Comparison of ENCODE assay signal across 8 mouse cellular contexts in the genomic region with DNA sequence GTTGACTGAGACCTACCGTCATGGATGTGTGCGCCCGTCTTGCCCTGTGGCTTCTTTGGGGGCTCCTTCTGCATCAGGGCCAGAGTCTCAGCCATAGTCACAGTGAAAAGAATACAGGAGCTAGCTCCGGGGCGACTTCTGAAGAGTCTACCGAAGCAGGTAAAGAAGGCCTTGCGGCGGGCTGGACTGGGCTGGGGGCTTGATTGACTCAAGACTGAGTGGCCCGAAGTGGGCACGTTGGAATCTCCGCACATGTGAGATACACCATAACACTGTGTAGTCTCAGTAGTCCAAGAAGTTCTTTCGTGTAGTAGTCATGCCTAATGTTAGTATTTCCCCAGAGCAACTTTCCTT. TPM values are rescaled to one million over a fixed set of nuclear protein-coding genes. Genes with fewer than 3 reads are reported as not detected.
DNase-seq lines count a peak whose midpoint lies in the region; ATAC-seq and TF ChIP-seq lines count a peak whose summit lies in the region.

No protein-coding gene starts in this region.

- peak overlapping the region; percentile 58 to 88 for H3K4me3 ChIP-seq in heart, embryonic 14.5 days (ENCODE audit: control insufficient read depth in 1 of 2, insufficient read depth in 1 of 2, low read depth in 1 of 2, low read length in 2 of 2)
- peak overlapping the region; percentile 71 to 86 for H3K4me3 ChIP-seq in ES-E14 (ENCODE audit: insufficient read depth in 1 of 2, low read depth in 1 of 2, low read length in 2 of 2, poor library complexity in 1 of 2, severe bottlenecking in 1 of 2)
- peak overlapping the region; percentile 80 for H3K4me3 ChIP-seq in forebrain, embryonic 16.5 days (replicated peaks; ENCODE audit: low read length)
- H3K4me3 ChIP-seq in liver, postnatal 0 days (ENCODE audit: low read depth, low read length): peak overlapping the region; percentile 91

- TF ChIP-seq CTCF in liver, postnatal 0 days (IDR thresholded peaks at IDR 0.05; ENCODE audit: low read depth): no peak

- 8% methylated on average over 12 of the region's 12 CpGs for WGBS in heart, embryonic 14.5 days
- 6% methylated on average over 12 of the region's 12 CpGs for WGBS in forebrain, embryonic 16.5 days
- 6% methylated on average over 12 of the region's 12 CpGs for WGBS in liver, postnatal 0 days (ENCODE audit: insufficient replicate concordance)

- peaks cover 24% of the 10 kb centered on the region for H3K27me3 ChIP-seq in heart, embryonic 14.5 days (ENCODE audit: control insufficient read depth, insufficient read depth, low read length)
- H3K27me3 ChIP-seq in forebrain, embryonic 16.5 days (replicated peaks; ENCODE audit: control insufficient read depth, insufficient read depth, low read length): no peaks in the 10 kb centered on the region
- H3K27me3 ChIP-seq in liver, postnatal 0 days (ENCODE audit: insufficient read depth, low read length): no peaks in the 10 kb centered on the region

- H3K27ac ChIP-seq in heart, embryonic 14.5 days (replicated peaks in 1 of 2; ENCODE audit: control insufficient read depth in 1 of 2, insufficient read depth in 1 of 2, low read depth in 2 of 2, low read length in 2 of 2): no peak overlapping the region
- H3K27ac ChIP-seq in ES-E14 (ENCODE audit: insufficient read depth, low read depth, low read length, poor library complexity, severe bottlenecking): no peak overlapping the region
- no peak overlapping the region for H3K27ac ChIP-seq in forebrain, embryonic 16.5 days (ENCODE audit: low read length)
- peak overlapping the region; percentile 88 for H3K27ac ChIP-seq in liver, postnatal 0 days (ENCODE audit: low read depth)

- no peak for ATAC-seq in heart, embryonic 14.5 days (ENCODE audit: insufficient number of reproducible peaks, insufficient read depth, low FRiP score, low read depth)
- no peak for ATAC-seq in forebrain, embryonic 16.5 days
- no peak for ATAC-seq in liver, postnatal 0 days
- no peak for ATAC-seq in CD4-positive, CD25-positive, alpha-beta regulatory T cell, adult 4 months

- peaks cover 6 to 20% of the 10 kb centered on the region in 2 experiments for H3K4me1 ChIP-seq in heart, embryonic 14.5 days (ENCODE audit: control insufficient read depth in 2 of 2, insufficient read depth in 2 of 2, low read length in 2 of 2)
- peaks cover 2 to 4% of the 10 kb centered on the region in 2 experiments; a peak in 2 of 4 replicates for H3K4me1 ChIP-seq in ES-E14 (ENCODE audit: control insufficient read depth in 2 of 2, insufficient read depth in 2 of 2, low read length in 2 of 2, poor library complexity in 1 of 2)
- peaks cover 10% of the 10 kb centered on the region for H3K4me1 ChIP-seq in forebrain, embryonic 16.5 days (replicated peaks; ENCODE audit: control insufficient read depth, insufficient read depth, low read length)
- peaks cover 52% of the 10 kb centered on the region for H3K4me1 ChIP-seq in liver, postnatal 0 days (ENCODE audit: insufficient read depth)

- no peaks in the 10 kb centered on the region for H3K9me3 ChIP-seq in heart, embryonic 14.5 days (ENCODE audit: control insufficient read depth, low read length)
- no peaks in the 10 kb centered on the region for H3K9me3 ChIP-seq in ES-E14 (ENCODE audit: control insufficient read depth, insufficient read depth, low read depth, low read length)
- no peaks in the 10 kb centered on the region for H3K9me3 ChIP-seq in forebrain, embryonic 16.5 days (ENCODE audit: control insufficient read depth, low read length)
- H3K9me3 ChIP-seq in liver, postnatal 0 days (ENCODE audit: low read length): no peaks in the 10 kb centered on the region

- no peak for DNase-seq in heart, adult 18-20 months
- DNase-seq in ES-E14 (ENCODE audit: low read depth, low spot score): peak; percentile 25
- DNase-seq in liver, postnatal 0 days: no peak
- DNase-seq in adrenal gland, postnatal 14 days: no peak
- no peak for DNase-seq in adrenal gland, postnatal 25 days

- no peaks in the 10 kb centered on the region for H3K36me3 ChIP-seq in heart, embryonic 14.5 days (ENCODE audit: control insufficient read depth, insufficient read depth, low read length)
- H3K36me3 ChIP-seq in ES-E14 (ENCODE audit: control insufficient read depth, insufficient read depth, low read length, poor library complexity, severe bottlenecking): no peaks in the 10 kb centered on the region
- H3K36me3 ChIP-seq in forebrain, embryonic 16.5 days (ENCODE audit: control insufficient read depth, insufficient read depth): no peaks in the 10 kb centered on the region
- no peaks in the 10 kb centered on the region for H3K36me3 ChIP-seq in liver, postnatal 0 days (replicated peaks; ENCODE audit: insufficient read depth, low read length)

- peak overlapping the region; percentile 80 for H3K9ac ChIP-seq in heart, embryonic 14.5 days (ENCODE audit: low read length)
- peak overlapping the region; percentile 64 for H3K9ac ChIP-seq in ES-E14 (ENCODE audit: insufficient read depth, low read depth, low read length, poor library complexity, severe bottlenecking)
- H3K9ac ChIP-seq in forebrain, embryonic 16.5 days (replicated peaks; ENCODE audit: low read depth, low read length): peak overlapping the region; percentile 79
- peak overlapping the region; percentile 89 for H3K9ac ChIP-seq in liver, postnatal 0 days (replicated peaks)

- TF ChIP-seq EP300 in liver, postnatal 0 days (IDR thresholded peaks at IDR 0.05; ENCODE audit: low read depth): no peak

- in situ Hi-C loops in ES-E14 (cut with MboI; ENCODE audit: low sequenced_read_pairs in 2 of 2, unreplicated experiment in 2 of 2): no loop called here

- H3K4me2 ChIP-seq in heart, embryonic 14.5 days (ENCODE audit: low read length): peak overlapping the region; percentile 82
- H3K4me2 ChIP-seq in forebrain, embryonic 16.5 days (ENCODE audit: low read length): peak overlapping the region; percentile 99
- H3K4me2 ChIP-seq in liver, postnatal 0 days (ENCODE audit: low read depth, low read length): peak overlapping the region; percentile 93

TF ChIP-seq in ES-E14, 5 proteins besides CTCF, POLR2A, EP300 and RAD21:
- TF ChIP-seq HCFC1 (IDR thresholded peaks at IDR 0.05; ENCODE audit: borderline replicate concordance, insufficient read depth, low read length): no peak
- no peak for TF ChIP-seq MAFK (IDR thresholded peaks at IDR 0.05; ENCODE audit: insufficient read depth, low read depth, low read length)
- TF ChIP-seq ZC3H11A (IDR thresholded peaks at IDR 0.05; ENCODE audit: borderline replicate concordance, low read depth, low read length): no peak
- TF ChIP-seq CHD2 (IDR thresholded peaks at IDR 0.05; ENCODE audit: low read depth, low read length): no peak
- no peak for TF ChIP-seq ZNF384 (IDR thresholded peaks at IDR 0.05; ENCODE audit: low read depth, low read length)

RNA-seq across cellular contexts. Expression of a gene that starts 0.8 kb away (rescaled TPM):
- polyA plus RNA-seq in heart, embryonic 14.5 days (2014; fragmentation: Nextera tagmentation; extraction: Ambion mirVana): 13.1 and 15.0 TPM in 2 replicates
- total RNA-seq in heart, adult 18-20 months (2021): 10 to 100 TPM; 20.7 to 25.8 TPM
- 22.4 and 31.3 TPM in 2 replicates for total RNA-seq in ES-E14 (2012; rRNA removed)
- 10.3 and 12.1 TPM in 2 replicates for polyA plus RNA-seq in forebrain, embryonic 16.5 days (2015; fragmentation: Nextera tagmentation; extraction: Ambion mirVana)
- polyA plus RNA-seq in liver, postnatal 0 days (2015; fragmentation: Nextera tagmentation; extraction: Ambion mirVana): 15.6 and 17.9 TPM in 2 replicates
- 71.0 and 88.3 TPM in 2 replicates for total RNA-seq in adrenal gland, postnatal 14 days (2021)
- total RNA-seq in adrenal gland, postnatal 25 days (2021): 52.4 and 65.8 TPM in 2 replicates
- 10 to 100 TPM; 48.9 to 54.7 TPM for polyA plus RNA-seq in CD4-positive, CD25-positive, alpha-beta regulatory T cell, adult 4 months (2017; shearing (Covaris generic))

RNA-seq across cellular contexts. Expression of a gene that starts 12.5 kb away (rescaled TPM):
- polyA plus RNA-seq in heart, embryonic 14.5 days (2014; fragmentation: Nextera tagmentation; extraction: Ambion mirVana): 43.8 and 46.2 TPM in 2 replicates
- 10 to 100 TPM; 19.6 to 26.9 TPM for total RNA-seq in heart, adult 18-20 months (2021)
- total RNA-seq in ES-E14 (2012; rRNA removed): 3.8 and 4.3 TPM in 2 replicates
- polyA plus RNA-seq in forebrain, embryonic 16.5 days (2015; fragmentation: Nextera tagmentation; extraction: Ambion mirVana): 15.4 and 19.5 TPM in 2 replicates
- 52.3 and 54.5 TPM in 2 replicates for polyA plus RNA-seq in liver, postnatal 0 days (2015; fragmentation: Nextera tagmentation; extraction: Ambion mirVana)
- total RNA-seq in adrenal gland, postnatal 14 days (2021): 53.6 and 63.5 TPM in 2 replicates
- 58.9 and 59.7 TPM in 2 replicates for total RNA-seq in adrenal gland, postnatal 25 days (2021)
- 100 to 1,000 TPM; 146 to 173 TPM for polyA plus RNA-seq in CD4-positive, CD25-positive, alpha-beta regulatory T cell, adult 4 months (2017; shearing (Covaris generic))

RNA-seq across cellular contexts. Expression of a gene that starts 58.4 kb away (rescaled TPM):
- 63.5 and 70.1 TPM in 2 replicates for polyA plus RNA-seq in heart, embryonic 14.5 days (2014; fragmentation: Nextera tagmentation; extraction: Ambion mirVana)
- 10 to 100 TPM; 77.6 to 82.5 TPM for total RNA-seq in heart, adult 18-20 months (2021)
- 24.0 and 30.1 TPM in 2 replicates for total RNA-seq in ES-E14 (2012; rRNA removed)
- 51.7 and 55.8 TPM in 2 replicates for polyA plus RNA-seq in forebrain, embryonic 16.5 days (2015; fragmentation: Nextera tagmentation; extraction: Ambion mirVana)
- polyA plus RNA-seq in liver, postnatal 0 days (2015; fragmentation: Nextera tagmentation; extraction: Ambion mirVana): 27.2 and 28.7 TPM in 2 replicates
- 75.7 and 87.8 TPM in 2 replicates for total RNA-seq in adrenal gland, postnatal 14 days (2021)
- total RNA-seq in adrenal gland, postnatal 25 days (2021): 82.3 and 110 TPM in 2 replicates
- 10 to 100 TPM; 46.8 to 60.4 TPM for polyA plus RNA-seq in CD4-positive, CD25-positive, alpha-beta regulatory T cell, adult 4 months (2017; shearing (Covaris generic))

RNA-seq across cellular contexts. Expression of a gene that starts 58.4 kb away (rescaled TPM):
- polyA plus RNA-seq in heart, embryonic 14.5 days (2014; fragmentation: Nextera tagmentation; extraction: Ambion mirVana): 27.3 and 27.6 TPM in 2 replicates
- 10 to 100 TPM; 31.0 to 35.4 TPM for total RNA-seq in heart, adult 18-20 months (2021)
- 50.5 and 59.4 TPM in 2 replicates for total RNA-seq in ES-E14 (2012; rRNA removed)
- polyA plus RNA-seq in forebrain, embryonic 16.5 days (2015; fragmentation: Nextera tagmentation; extraction: Ambion mirVana): 25.7 and 27.6 TPM in 2 replicates
- polyA plus RNA-seq in liver, postnatal 0 days (2015; fragmentation: Nextera tagmentation; extraction: Ambion mirVana): 7.0 and 8.6 TPM in 2 replicates
- total RNA-seq in adrenal gland, postnatal 14 days (2021): 56.4 and 61.3 TPM in 2 replicates
- 60.8 and 61.0 TPM in 2 replicates for total RNA-seq in adrenal gland, postnatal 25 days (2021)
- 10 to 100 TPM; 37.2 to 39.6 TPM for polyA plus RNA-seq in CD4-positive, CD25-positive, alpha-beta regulatory T cell, adult 4 months (2017; shearing (Covaris generic))
